Mouse (Mus musculus) cerebellum, adult 11 months (tissue): ENCODE data around the gene Ccr8.

ENCODE experiments used
- DNase-seq: peaks from one replicate; pipeline ENCODE4 v3.0.0; 2022

Gene Ccr8

DNA sequence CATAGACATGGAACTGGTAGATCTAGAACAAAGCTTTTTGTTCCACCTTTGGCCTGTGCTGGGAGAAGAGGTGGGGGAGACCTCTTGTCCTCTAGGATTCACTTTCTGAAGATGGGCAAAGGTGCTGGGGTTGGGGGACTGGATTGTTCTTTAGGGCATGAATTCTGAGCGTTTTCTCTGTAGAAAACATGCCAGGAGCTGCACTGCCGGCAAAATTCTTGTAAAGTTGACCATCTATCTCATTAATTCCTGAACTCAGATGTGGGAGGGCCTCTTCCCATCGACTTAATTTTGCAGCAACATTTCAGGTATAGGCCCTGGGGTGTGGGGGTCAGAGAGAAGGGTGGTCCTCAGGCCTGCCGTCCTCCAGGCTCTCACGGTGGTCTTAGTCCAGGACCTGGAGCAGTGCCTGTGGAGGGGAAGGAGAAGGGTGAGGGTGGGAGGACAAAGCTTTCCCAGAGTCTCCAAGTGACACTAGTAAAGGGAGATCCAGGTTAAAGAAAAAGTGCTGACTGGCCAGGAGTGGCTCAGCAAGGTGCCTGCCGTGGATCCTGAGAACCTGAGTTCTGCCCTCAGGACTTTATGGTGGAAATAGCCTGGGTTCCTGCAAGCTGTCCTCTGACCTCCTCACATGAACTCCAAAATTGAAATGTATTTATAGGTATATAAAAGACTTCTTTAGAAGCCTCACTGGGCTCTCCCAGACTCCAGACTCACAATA lies 42.0 kb downstream of the Ccr8 start:
- DNase-seq, result no peak

DNA sequence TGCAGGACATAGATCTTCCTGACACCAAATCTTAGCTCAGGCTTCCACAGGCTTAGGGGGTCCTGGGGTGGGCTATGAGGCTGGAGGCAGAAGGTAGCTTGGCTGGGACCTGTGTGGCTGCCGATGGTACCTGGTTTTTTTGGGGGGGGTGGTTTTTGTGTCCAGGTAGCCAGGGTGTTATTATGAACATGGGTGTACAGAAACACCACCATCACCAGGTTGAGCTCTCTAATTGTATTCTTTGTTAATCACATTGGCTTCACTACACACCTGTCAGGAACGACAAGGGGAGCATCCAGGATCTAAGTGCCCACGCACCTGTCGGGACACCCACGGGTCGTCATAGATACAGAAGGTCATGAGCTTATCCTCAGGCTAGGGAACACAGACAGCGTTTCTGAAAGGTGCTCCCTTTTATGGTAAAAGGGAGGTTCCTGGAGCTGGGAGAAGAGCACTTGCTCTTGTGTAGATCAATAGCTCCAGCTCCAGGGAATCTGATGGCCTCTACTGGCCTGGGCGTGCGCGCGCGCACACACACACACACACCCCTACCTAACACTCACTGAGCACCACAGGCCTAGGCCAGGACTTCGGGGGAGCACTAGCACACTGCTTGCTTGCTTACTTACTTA lies 42.7 kb downstream of the Ccr8 start:
- DNase-seq, result no peak

DNA sequence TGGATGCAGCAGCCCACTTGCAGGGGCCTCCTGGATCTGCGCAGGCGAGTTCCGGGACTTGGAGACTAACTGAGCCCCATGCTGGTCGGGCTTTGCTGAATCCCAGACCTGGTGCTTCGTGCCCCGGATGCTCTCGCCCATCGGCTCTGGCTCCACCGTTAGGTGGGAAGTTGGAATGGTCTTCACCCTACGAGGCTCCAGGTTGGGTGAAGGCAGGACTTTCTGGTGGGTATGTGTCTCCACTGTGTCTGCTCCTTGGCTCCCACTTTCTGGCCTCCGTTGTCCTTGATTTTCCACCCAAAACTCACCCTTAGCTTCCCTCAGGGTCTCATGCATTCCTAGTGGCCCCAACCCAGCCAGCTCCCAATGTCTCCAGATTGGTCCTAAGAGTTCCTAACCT lies 43.5 kb downstream of the Ccr8 start:
- no peak for DNase-seq

DNA sequence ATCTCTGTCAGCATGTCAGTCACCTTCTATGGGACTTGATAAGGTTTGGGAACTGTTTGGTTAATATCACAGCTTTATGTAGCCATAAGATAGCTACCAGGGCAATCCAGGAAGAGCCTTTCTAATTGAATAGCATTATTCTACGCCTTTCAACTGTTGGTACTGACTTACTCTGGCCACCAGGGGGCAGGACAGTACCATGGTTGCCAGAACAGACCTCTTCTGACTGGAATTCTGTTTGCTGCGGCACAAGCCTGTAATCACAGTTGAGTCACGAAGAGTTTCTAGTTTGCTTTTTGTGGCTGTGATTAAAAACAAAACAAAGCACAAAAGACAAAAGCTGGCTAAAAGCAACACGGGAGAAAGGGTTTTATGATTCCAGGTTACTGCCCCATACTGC lies 48.7 kb downstream of the Ccr8 start:
- peak; percentile 49 for DNase-seq

DNA sequence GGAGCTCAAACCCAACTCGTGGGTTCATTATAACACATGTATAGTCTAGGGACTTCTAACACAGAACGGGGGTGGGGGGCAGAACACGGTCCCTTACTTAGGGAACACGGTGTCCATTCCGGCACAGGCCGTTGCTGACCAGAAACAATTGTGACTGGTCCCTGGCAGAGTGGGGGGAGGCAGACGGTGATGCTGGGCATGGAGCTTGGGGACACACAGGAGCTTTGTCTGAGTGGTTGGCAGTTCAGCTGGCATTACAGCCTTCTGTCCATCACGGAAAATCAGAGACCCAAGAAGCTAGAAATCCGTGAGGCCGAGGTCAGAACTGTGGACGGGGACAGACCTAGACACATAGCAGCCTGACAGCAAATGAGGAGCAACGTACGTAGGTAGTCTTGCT lies 52.6 kb downstream of the Ccr8 start:
- no peak for DNase-seq
